Mouse (Mus musculus) MEL (cell line): ENCODE measurements around the gene Spic.
"Not testable (repeated sequence)": the region's sequence is repeated elsewhere in the genome, so short reads cannot be mapped to it uniquely, and the experiment has no call there.

ENCODE experiments used
- BHLHE40 ChIP-seq: IDR thresholded peaks from 2 replicates; pipeline ENCODE4 v1.6.1; 2012; ENCODE audit warnings: low read depth, mild to moderate bottlenecking, inconsistent platforms, low read length, improper control_type of control experiment, borderline replicate concordance
- CTCF ChIP-seq, 3 experiments: IDR thresholded peaks in 2 of 3; conservative IDR thresholded peaks in 1 of 3; 2 replicates each; pipeline ENCODE4 v1.5.1; 2011 to 2012; ENCODE audit warnings: low read length in 3 of 3, low read depth in 2 of 3, mild to moderate bottlenecking in 2 of 3, improper control_type of control experiment in 1 of 3, inconsistent platforms in 1 of 3, mixed read lengths in 1 of 3, moderate library complexity in 1 of 3; ENCODE audit not compliant: control insufficient read depth in 1 of 3, insufficient read depth in 1 of 3, poor library complexity in 1 of 3, severe bottlenecking in 1 of 3
- E2F4 ChIP-seq: IDR thresholded peaks from 2 replicates; pipeline ENCODE4 v1.6.1; 2011; ENCODE audit warnings: low read depth, low read length, improper control_type of control experiment, borderline replicate concordance
- EP300 ChIP-seq, 2 experiments: IDR thresholded peaks; 2 replicates each; pipeline ENCODE4 v1.6.1; 2011; ENCODE audit warnings: improper control_type of control experiment in 2 of 2, low read length in 2 of 2, low read depth in 1 of 2, mild to moderate bottlenecking in 1 of 2
- GABPA ChIP-seq: IDR thresholded peaks from 2 replicates; pipeline ENCODE4 v1.6.1; 2012; ENCODE audit warnings: low read depth, mild to moderate bottlenecking, inconsistent platforms, low read length, improper control_type of control experiment, moderate library complexity
- NRF1 ChIP-seq: IDR thresholded peaks from 2 replicates; pipeline ENCODE4 v1.6.1; 2014; ENCODE audit warnings: low read depth, mild to moderate bottlenecking, inconsistent platforms, low read length, improper control_type of control experiment, moderate library complexity; ENCODE audit not compliant: poor library complexity, insufficient read depth, severe bottlenecking
- UBTF ChIP-seq: IDR thresholded peaks from 2 replicates; pipeline ENCODE4 v1.6.1; 2012; ENCODE audit warnings: low read depth, mild to moderate bottlenecking, inconsistent platforms, low read length, improper control_type of control experiment, moderate library complexity, borderline replicate concordance; ENCODE audit not compliant: insufficient read depth
- USF2 ChIP-seq, 2 experiments: IDR thresholded peaks; 2 replicates each; pipeline ENCODE4 v1.6.1; 2011 to 2012; ENCODE audit warnings: improper control_type of control experiment in 2 of 2, low read length in 2 of 2, borderline replicate concordance in 1 of 2, inconsistent platforms in 1 of 2, low read depth in 1 of 2, mild to moderate bottlenecking in 1 of 2; ENCODE audit not compliant: insufficient read depth in 1 of 2

GRCm38 (mm10) chr10:88663856-88664255 is 21.0 kb downstream of the Spic start:
- TF ChIP-seq UBTF; CTCF (IDR thresholded peaks at IDR 0.05 in 2 of 3, conservative IDR thresholded peaks at IDR 0.05 in 1 of 3; ENCODE audit: control insufficient read depth in 1 of 3, insufficient read depth in 1 of 3, low read depth in 2 of 3, low read length in 3 of 3, poor library complexity in 1 of 3, severe bottlenecking in 1 of 3); BHLHE40; USF2 (IDR thresholded peaks at IDR 0.05; ENCODE audit: borderline replicate concordance in 1 of 2, insufficient read depth in 1 of 2, low read depth in 1 of 2, low read length in 2 of 2); NRF1; EP300 (IDR thresholded peaks at IDR 0.05; ENCODE audit: low read depth in 1 of 2, low read length in 2 of 2); E2F4; GABPA: not testable (repeated sequence)
